Mouse (Mus musculus): Measurements from ENCODE around the gene Nkx1-1. TPM values are rescaled to one million over a fixed set of nuclear protein-coding genes. Genes with fewer than 3 reads are reported as not detected.

Nkx1-1 gene
- polyA plus RNA-seq, 1 experiment from 2014 or later = 0.40 TPM

Other genes starting within 250 kb of the Nkx1-1 start
- gene Spon2, start 215.5 kb downstream of the Nkx1-1 start, polyA plus RNA-seq (2014; fragmentation: Nextera tagmentation; extraction: Ambion mirVana) = 2.0 and 3.5 TPM in 2 replicates
- gene Ctbp1, start 159.0 kb downstream of the Nkx1-1 start, polyA plus RNA-seq (2014; fragmentation: Nextera tagmentation; extraction: Ambion mirVana) = 487 and 546 TPM in 2 replicates
- gene Maea, start 98.5 kb downstream of the Nkx1-1 start, polyA plus RNA-seq (2014; fragmentation: Nextera tagmentation; extraction: Ambion mirVana) = 149 and 157 TPM in 2 replicates
- gene Uvssa, start 55.4 kb downstream of the Nkx1-1 start, polyA plus RNA-seq (2014; fragmentation: Nextera tagmentation; extraction: Ambion mirVana) = 5.8 and 6.1 TPM in 2 replicates
- 57.5 and 64.4 TPM in 2 replicates for gene Fam53a, start 195.7 kb upstream of the Nkx1-1 start, polyA plus RNA-seq (2014; fragmentation: Nextera tagmentation; extraction: Ambion mirVana)
- gene Gm9903, start 195.9 kb upstream of the Nkx1-1 start, polyA plus RNA-seq (2014; fragmentation: Nextera tagmentation; extraction: Ambion mirVana) = 0.44 and 0.62 TPM in 2 replicates
- gene Slbp, start 218.6 kb upstream of the Nkx1-1 start, polyA plus RNA-seq (2014; fragmentation: Nextera tagmentation; extraction: Ambion mirVana) = 304 and 334 TPM in 2 replicates
- 277 and 307 TPM in 2 replicates for gene Tacc3, start 224.2 kb upstream of the Nkx1-1 start, polyA plus RNA-seq (2014; fragmentation: Nextera tagmentation; extraction: Ambion mirVana)
- gene Tmem129, start 224.4 kb upstream of the Nkx1-1 start, polyA plus RNA-seq (2014; fragmentation: Nextera tagmentation; extraction: Ambion mirVana) = 36.0 and 37.4 TPM in 2 replicates